Mouse (Mus musculus): Measurements from ENCODE around the gene Rims1.

The Rims1 gene

GRCm38 (mm10) chr1:22254278-22254677, 551.5 kb downstream of the Rims1 start:
- no peak for DNase-seq (ENCODE audit: low read depth, low spot score)

GRCm38 (mm10) chr1:22252873-22253272, 552.9 kb downstream of the Rims1 start:
- no peak for DNase-seq (ENCODE audit: low read depth, low spot score)

- no peak for DNase-seq (ENCODE audit: low read depth, low spot score)
Measured at GRCm38 (mm10) chr1:22248898-22249386, 556.9 kb downstream of the Rims1 start.

- DNase-seq (ENCODE audit: low read depth, low spot score) = no peak
Measured at GRCm38 (mm10) chr1:22245748-22246147, 560.0 kb downstream of the Rims1 start.
